Mouse (Mus musculus) neural tube, embryonic 12.5 days (tissue): ENCODE measurements at regions not wholly inside any gene's neighbourhood (a gene's known extent, or its start where the extent isn't known, plus 50 kb on each side); places are given as distances from the start of the nearest gene placed in this dataset.

Source experiments
- ATAC-seq: fragments of 200-750 bp; cut with Nextera tagmentation; 2 replicates; pipeline ENCODE4 v1.8.0; 2017; ENCODE audit warnings: low read depth, mild to moderate bottlenecking, moderate TSS enrichment, moderate library complexity; ENCODE audit not compliant: low FRiP score
- H3K27ac ChIP-seq: fragments of 300-500 bp; sonication (generic); 2 replicates; pipeline ENCODE4 v1.5.1; 2016
- H3K27me3 ChIP-seq: fragments of 300-500 bp; sonication (generic); replicated peaks from 2 replicates; pipeline ENCODE4 v1.6.1; 2016; ENCODE audit warnings: mild to moderate bottlenecking
- H3K36me3 ChIP-seq: fragments of 300-500 bp; sonication (generic); 2 replicates; pipeline ENCODE4 v1.6.1; 2016; ENCODE audit warnings: mild to moderate bottlenecking
- H3K4me1 ChIP-seq: fragments of 300-500 bp; sonication (generic); 2 replicates; pipeline ENCODE4 v1.6.1; 2016
- H3K4me2 ChIP-seq: fragments of 300-500 bp; sonication (generic); replicated peaks from 2 replicates; pipeline ENCODE4 v1.6.1; 2016; ENCODE audit warnings: mild to moderate bottlenecking
- H3K4me3 ChIP-seq: fragments of 300-500 bp; sonication (generic); 2 replicates; pipeline ENCODE4 v1.5.1; 2016
- H3K9ac ChIP-seq: fragments of 300-500 bp; sonication (generic); 2 replicates; pipeline ENCODE4 v1.6.1; 2016; ENCODE audit warnings: mild to moderate bottlenecking
- H3K9me3 ChIP-seq: fragments of 300-500 bp; sonication (generic); 2 replicates; pipeline ENCODE4 v1.6.1; 2016; ENCODE audit warnings: mild to moderate bottlenecking
- WGBS: fragments of 180-500 bp; shearing (Covaris S2); methylation state at CpG from one replicate; pipeline ENCODE4 v1.1.7; 2016; 5-methylcytosine and 5-hydroxymethylcytosine counted together

GRCm38 (mm10) chr11:79881812-79882211, 80.4 kb downstream of the Utp6 start:
- H3K36me3 ChIP-seq = no peaks in the 10 kb centered on the region
- no peaks in the 10 kb centered on the region for H3K4me1 ChIP-seq
- no peak overlapping the region for H3K4me3 ChIP-seq
- no peak overlapping the region for H3K9ac ChIP-seq
- H3K4me2 ChIP-seq = no peak overlapping the region
- 68% methylated on average over 4 of the region's 4 CpGs for WGBS
- no peaks in the 10 kb centered on the region for H3K27me3 ChIP-seq
- ATAC-seq = no peak
- H3K9me3 ChIP-seq = no peaks in the 10 kb centered on the region
- H3K27ac ChIP-seq = no peak overlapping the region

GRCm38 (mm10) chr11:79878091-79878490, 84.1 kb downstream of the Utp6 start:
- no peaks in the 10 kb centered on the region for H3K9me3 ChIP-seq
- H3K27ac ChIP-seq = no peak overlapping the region
- 79% methylated on average over 7 of the region's 7 CpGs for WGBS
- H3K36me3 ChIP-seq = no peaks in the 10 kb centered on the region
- no peak overlapping the region for H3K4me2 ChIP-seq
- H3K4me1 ChIP-seq = no peaks in the 10 kb centered on the region
- H3K4me3 ChIP-seq = no peak overlapping the region
- no peak overlapping the region for H3K9ac ChIP-seq
- no peaks in the 10 kb centered on the region for H3K27me3 ChIP-seq
- ATAC-seq = no peak

GRCm38 (mm10) chr11:79877184-79877745, 84.9 kb downstream of the Utp6 start:
- Histone ChIP-seq H3K4me2 (no peak overlapping the region), H3K27me3 (no peaks in the 10 kb centered on the region), H3K4me1 (no peaks in the 10 kb centered on the region), H3K36me3 (no peaks in the 10 kb centered on the region), H3K27ac (no peak overlapping the region), H3K9ac (no peak overlapping the region), H3K4me3 (no peak overlapping the region), H3K9me3 (no peaks in the 10 kb centered on the region)
- ATAC-seq = no peak
- WGBS = 63% methylated on average over 3 of the region's 3 CpGs

GRCm38 (mm10) chr11:79871783-79872628, 90.2 kb downstream of the Utp6 start:
- Histone ChIP-seq H3K4me3 (no peak overlapping the region), H3K36me3 (no peaks in the 10 kb centered on the region), H3K9me3 (no peaks in the 10 kb centered on the region), H3K4me2 (no peak overlapping the region), H3K9ac (no peak overlapping the region), H3K4me1 (no peaks in the 10 kb centered on the region), H3K27ac (no peak overlapping the region), H3K27me3 (no peaks in the 10 kb centered on the region)
- ATAC-seq = no peak
- 90% methylated on average over 10 of the region's 10 CpGs for WGBS

- H3K9ac ChIP-seq = no peak overlapping the region
- no peak overlapping the region for H3K4me3 ChIP-seq
- H3K27me3 ChIP-seq = no peaks in the 10 kb centered on the region
- no peaks in the 10 kb centered on the region for H3K9me3 ChIP-seq
- no peak overlapping the region for H3K27ac ChIP-seq
- H3K4me1 ChIP-seq = no peaks in the 10 kb centered on the region
- 76% methylated on average over 5 of the region's 5 CpGs for WGBS
- ATAC-seq = no peak
- H3K4me2 ChIP-seq = no peak overlapping the region
- H3K36me3 ChIP-seq = no peaks in the 10 kb centered on the region
Observed at GRCm38 (mm10) chr11:79870189-79870588, 92.0 kb downstream of the Utp6 start.

GRCm38 (mm10) chr11:79869009-79869408, 93.2 kb downstream of the Utp6 start:
- Histone ChIP-seq H3K27me3 (no peaks in the 10 kb centered on the region), H3K4me2 (no peak overlapping the region), H3K27ac (no peak overlapping the region), H3K9ac (no peak overlapping the region), H3K4me3 (no peak overlapping the region), H3K36me3 (no peaks in the 10 kb centered on the region), H3K9me3 (no peaks in the 10 kb centered on the region), H3K4me1 (no peaks in the 10 kb centered on the region)
- no peak for ATAC-seq
- 54% methylated on average over 5 of the region's 5 CpGs for WGBS

- H3K27ac ChIP-seq = no peak overlapping the region
- no peaks in the 10 kb centered on the region for H3K4me1 ChIP-seq
- H3K27me3 ChIP-seq = no peaks in the 10 kb centered on the region
- H3K9me3 ChIP-seq = no peaks in the 10 kb centered on the region
- H3K9ac ChIP-seq = no peak overlapping the region
- H3K36me3 ChIP-seq = no peaks in the 10 kb centered on the region
- H3K4me3 ChIP-seq = no peak overlapping the region
- WGBS = 74% methylated on average over 5 of the region's 5 CpGs
- H3K4me2 ChIP-seq = no peak overlapping the region
- no peak for ATAC-seq
Observed at GRCm38 (mm10) chr11:79864836-79865235, 97.4 kb downstream of the Utp6 start.

- Histone ChIP-seq H3K4me1 (no peaks in the 10 kb centered on the region), H3K4me2 (no peak overlapping the region), H3K27ac (no peak overlapping the region), H3K36me3 (no peaks in the 10 kb centered on the region), H3K9ac (no peak overlapping the region), H3K27me3 (no peaks in the 10 kb centered on the region), H3K4me3 (no peak overlapping the region), H3K9me3 (no peaks in the 10 kb centered on the region)
- WGBS = 92% methylated on average over 14 of the region's 14 CpGs
- no peak for ATAC-seq
Observed at GRCm38 (mm10) chr11:79863487-79864175, 98.6 kb downstream of the Utp6 start.

GRCm38 (mm10) chr11:79860611-79861067, 101.6 kb downstream of the Utp6 start:
- no peak for ATAC-seq
- Histone ChIP-seq H3K9ac (no peak overlapping the region), H3K36me3 (no peaks in the 10 kb centered on the region), H3K4me1 (no peaks in the 10 kb centered on the region), H3K27ac (no peak overlapping the region), H3K4me3 (no peak overlapping the region), H3K4me2 (no peak overlapping the region), H3K9me3 (no peaks in the 10 kb centered on the region), H3K27me3 (no peaks in the 10 kb centered on the region)
- 28% methylated on average over 12 of the region's 12 CpGs for WGBS

- Histone ChIP-seq H3K9me3 (no peaks in the 10 kb centered on the region), H3K4me2 (no peak overlapping the region), H3K4me1 (no peaks in the 10 kb centered on the region), H3K27ac (no peak overlapping the region), H3K36me3 (no peaks in the 10 kb centered on the region), H3K4me3 (no peak overlapping the region), H3K27me3 (no peaks in the 10 kb centered on the region), H3K9ac (no peak overlapping the region)
- WGBS = 86% methylated on average over 5 of the region's 5 CpGs
- ATAC-seq = no peak
Observed at GRCm38 (mm10) chr11:79856376-79856775, 105.8 kb downstream of the Utp6 start.

GRCm38 (mm10) chr11:79849545-79849944, 112.6 kb downstream of the Utp6 start:
- Histone ChIP-seq H3K9ac (no peak overlapping the region), H3K4me2 (no peak overlapping the region), H3K4me1 (no peaks in the 10 kb centered on the region), H3K9me3 (no peaks in the 10 kb centered on the region), H3K27me3 (no peaks in the 10 kb centered on the region), H3K36me3 (no peaks in the 10 kb centered on the region), H3K4me3 (no peak overlapping the region), H3K27ac (no peak overlapping the region)
- no peak for ATAC-seq
- 92% methylated on average over 3 of the region's 3 CpGs for WGBS

- H3K4me3 ChIP-seq = no peak overlapping the region
- no peaks in the 10 kb centered on the region for H3K27me3 ChIP-seq
- no peak overlapping the region for H3K9ac ChIP-seq
- no peak overlapping the region for H3K27ac ChIP-seq
- no peaks in the 10 kb centered on the region for H3K9me3 ChIP-seq
- no peak overlapping the region for H3K4me2 ChIP-seq
- H3K4me1 ChIP-seq = no peaks in the 10 kb centered on the region
- WGBS = 89% methylated on average over 4 of the region's 4 CpGs
- H3K36me3 ChIP-seq = no peaks in the 10 kb centered on the region
- ATAC-seq = no peak
Observed at GRCm38 (mm10) chr11:79844436-79844835, 117.8 kb downstream of the Utp6 start.
